Mouse (Mus musculus) forebrain, embryonic 15.5 days (tissue): ENCODE data around the gene Aff4. TPM values are rescaled to one million over a fixed set of nuclear protein-coding genes. Genes with fewer than 3 reads are reported as not detected.
"Not testable (repeated sequence)": the region's sequence is repeated elsewhere in the genome, so short reads cannot be mapped to it uniquely, and the experiment has no call there.

Experiments used
- ATAC-seq: fragments of 200-750 bp; cut with Nextera tagmentation; replicated peaks from 2 replicates; pipeline ENCODE4 v1.8.0; 2017; ENCODE audit warnings: mild to moderate bottlenecking, moderate TSS enrichment, moderate library complexity
- H3K27ac ChIP-seq: fragments of 300-500 bp; sonication (generic); replicated peaks from 2 replicates; pipeline ENCODE4 v1.5.1; 2015; ENCODE audit warnings: mild to moderate bottlenecking, inconsistent platforms
- H3K27me3 ChIP-seq: fragments of 300-500 bp; sonication (generic); 2 replicates; pipeline ENCODE4 v1.6.1; 2015; ENCODE audit warnings: inconsistent platforms
- H3K36me3 ChIP-seq: fragments of 300-500 bp; sonication (generic); 2 replicates; pipeline ENCODE4 v1.6.1; 2015; ENCODE audit warnings: mild to moderate bottlenecking, inconsistent platforms
- H3K4me1 ChIP-seq: fragments of 300-500 bp; sonication (generic); 2 replicates; pipeline ENCODE4 v1.6.1; 2015; ENCODE audit warnings: inconsistent platforms
- H3K4me2 ChIP-seq: fragments of 300-500 bp; sonication (generic); replicated peaks from 2 replicates; pipeline ENCODE4 v1.6.1; 2015; ENCODE audit warnings: mild to moderate bottlenecking, inconsistent platforms
- H3K4me3 ChIP-seq: fragments of 300-500 bp; sonication (generic); 2 replicates; pipeline ENCODE4 v1.5.1; 2015; ENCODE audit warnings: mild to moderate bottlenecking, inconsistent platforms
- H3K9ac ChIP-seq: fragments of 300-500 bp; sonication (generic); replicated peaks from 2 replicates; pipeline ENCODE4 v1.6.1; 2015; ENCODE audit warnings: mild to moderate bottlenecking, inconsistent platforms
- H3K9me3 ChIP-seq: fragments of 300-500 bp; sonication (generic); 2 replicates; pipeline ENCODE4 v1.6.1; 2016; ENCODE audit warnings: inconsistent platforms
- WGBS: fragments of 180-500 bp; shearing (Covaris S2); methylation state at CpG from one replicate; pipeline ENCODE4 v1.1.7; 2015; ENCODE audit warnings: mixed read lengths; 5-methylcytosine and 5-hydroxymethylcytosine counted together
- polyA plus RNA-seq: library from polyadenylated mRNA; unstranded; fragments of >200 nt; fragmentation: Nextera tagmentation; extraction: Ambion mirVana; gene quantifications from 2 replicates; pipeline ENCODE4 v1.2.1, GENCODE M21; 2015

Gene Aff4
- polyA plus RNA-seq, 1 experiment from 2014 or later = 70.8 TPM

DNA sequence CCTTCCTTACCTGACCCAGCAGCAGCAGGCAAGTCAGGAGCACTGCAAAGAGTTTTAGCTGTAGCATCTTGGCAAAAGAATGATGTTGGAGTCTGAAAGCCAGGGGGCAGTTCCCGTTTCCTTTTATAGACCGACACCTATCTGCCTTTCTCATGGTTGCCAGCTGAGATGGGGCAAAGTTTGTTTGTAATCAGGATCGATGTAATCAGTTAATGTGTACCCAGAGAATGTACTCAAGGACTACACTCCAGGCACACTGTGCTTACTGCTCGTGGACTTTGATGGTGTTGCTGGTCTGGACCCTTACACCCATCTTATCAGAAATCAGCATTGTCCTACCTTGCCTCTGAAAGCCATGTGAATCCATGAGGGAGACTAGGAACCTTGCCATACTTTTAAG lies 72.4 kb downstream of the Aff4 start, which contains the start of gene Leap2:
Gene Leap2, minus strand, starts transcription at position 135 of the 400 bp plus-strand sequence.
- Histone ChIP-seq H3K4me1 (no peaks in the 10 kb centered on the region), H3K27me3 (no peaks in the 10 kb centered on the region), H3K4me3 (no peak within 1 kb of the TSS), H3K9ac (no peak within 1 kb of the TSS), H3K36me3 (peaks cover 27% of the 10 kb centered on the region), H3K4me2 (no peak within 1 kb of the TSS), H3K9me3 (no peaks in the 10 kb centered on the region), H3K27ac (no peak within 1 kb of the TSS)
- 93% methylated on average over 4 of the region's 4 CpGs for WGBS
- no peak for ATAC-seq

DNA sequence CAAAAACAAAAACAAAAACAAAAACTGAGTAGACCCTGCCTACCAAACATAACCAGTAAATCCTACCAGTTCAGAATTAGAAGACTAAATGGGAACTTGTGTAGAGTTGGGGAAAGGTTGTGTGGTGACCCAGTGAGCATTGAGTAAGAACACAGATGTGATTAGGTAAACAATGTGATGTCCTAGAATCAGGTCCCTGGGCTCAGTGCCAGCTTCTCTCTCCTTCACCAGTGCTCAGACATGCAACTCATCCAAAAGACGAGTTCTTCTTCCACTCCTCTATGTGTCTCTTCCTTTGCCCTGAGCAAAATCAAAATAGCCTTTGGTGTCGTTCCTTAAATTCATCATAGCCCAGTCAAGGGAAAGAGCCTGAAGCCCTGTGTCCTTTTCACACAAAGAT lies 74.2 kb downstream of the Aff4 start:
- no peak overlapping the region for H3K4me3 ChIP-seq
- no peak overlapping the region for H3K4me2 ChIP-seq
- H3K27ac ChIP-seq = no peak overlapping the region
- no peak overlapping the region for H3K9ac ChIP-seq
- H3K36me3 ChIP-seq = peaks cover 20% of the 10 kb centered on the region
- H3K27me3 ChIP-seq = no peaks in the 10 kb centered on the region
- ATAC-seq = no peak
- 76% methylated on average over 2 of the region's 2 CpGs for WGBS
- H3K4me1 ChIP-seq = peaks cover 8% of the 10 kb centered on the region
- H3K9me3 ChIP-seq = no peaks in the 10 kb centered on the region

DNA sequence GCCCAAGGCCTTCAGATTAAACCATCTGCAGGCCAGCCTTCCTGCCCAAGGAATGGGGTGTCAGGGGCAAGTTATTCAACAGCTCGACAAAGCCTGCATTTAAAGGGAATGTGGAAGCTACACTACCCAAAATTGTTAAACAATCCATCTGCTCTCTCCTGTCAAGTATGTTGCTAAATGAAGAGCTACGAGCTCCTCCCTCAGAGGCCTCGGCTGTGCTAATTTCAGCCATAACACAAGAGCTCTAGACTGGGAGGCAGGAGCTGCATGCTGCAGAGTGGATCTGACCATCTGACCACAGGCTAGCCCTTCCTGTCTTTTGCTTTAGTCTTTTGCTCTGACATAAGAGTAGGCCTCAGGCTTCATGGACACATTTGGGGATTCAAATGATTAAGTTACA lies 74.6 kb downstream of the Aff4 start:
- no peaks in the 10 kb centered on the region for H3K9me3 ChIP-seq
- H3K27ac ChIP-seq = no peak overlapping the region

DNA sequence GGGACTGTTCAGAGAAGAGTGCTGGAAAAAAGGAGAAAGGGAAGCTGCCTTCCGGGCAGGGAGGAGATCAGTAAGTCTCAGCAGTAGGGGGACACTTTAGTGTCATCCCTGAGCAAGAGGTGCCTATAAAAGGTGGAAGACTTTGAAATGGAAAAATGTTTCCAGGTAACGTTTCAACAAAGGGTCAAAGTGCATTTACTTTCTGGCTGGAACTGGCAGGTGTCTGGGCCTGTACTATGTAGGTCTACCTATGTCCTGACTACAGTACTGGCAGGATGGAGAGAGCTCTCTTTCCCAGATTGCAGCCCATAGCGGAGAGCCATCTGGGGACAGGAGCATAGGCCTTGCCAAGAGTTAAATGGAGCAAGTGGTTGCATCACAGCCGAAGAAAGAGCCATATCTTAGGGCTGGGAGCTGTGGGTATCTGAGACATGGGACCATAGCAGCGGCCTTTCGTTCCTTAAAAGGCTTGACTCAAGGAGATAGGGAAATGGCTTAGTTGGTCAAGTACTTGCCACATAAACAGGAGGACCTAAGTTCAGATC lies 75.2 kb downstream of the Aff4 start:
- peaks cover 12% of the 10 kb centered on the region for H3K4me1 ChIP-seq
- WGBS = 86% methylated on average over 6 of the region's 6 CpGs
- H3K27ac ChIP-seq = no peak overlapping the region
- H3K36me3 ChIP-seq = peaks cover 15% of the 10 kb centered on the region
- ATAC-seq = no peak
- H3K4me2 ChIP-seq = no peak overlapping the region
- no peak overlapping the region for H3K4me3 ChIP-seq
- no peaks in the 10 kb centered on the region for H3K27me3 ChIP-seq
- no peak overlapping the region for H3K9ac ChIP-seq
- no peaks in the 10 kb centered on the region for H3K9me3 ChIP-seq

More for the DNA sequence above, 74.6 kb downstream of the Aff4 start:
- H3K4me2 ChIP-seq = no peak overlapping the region
- H3K9ac ChIP-seq = no peak overlapping the region
- no peak overlapping the region for H3K4me3 ChIP-seq
- H3K36me3 ChIP-seq = peaks cover 16% of the 10 kb centered on the region
- 91% methylated on average over 3 of the region's 3 CpGs for WGBS
- no peak for ATAC-seq
- H3K4me1 ChIP-seq = peaks cover 12% of the 10 kb centered on the region
- H3K27me3 ChIP-seq = no peaks in the 10 kb centered on the region

DNA sequence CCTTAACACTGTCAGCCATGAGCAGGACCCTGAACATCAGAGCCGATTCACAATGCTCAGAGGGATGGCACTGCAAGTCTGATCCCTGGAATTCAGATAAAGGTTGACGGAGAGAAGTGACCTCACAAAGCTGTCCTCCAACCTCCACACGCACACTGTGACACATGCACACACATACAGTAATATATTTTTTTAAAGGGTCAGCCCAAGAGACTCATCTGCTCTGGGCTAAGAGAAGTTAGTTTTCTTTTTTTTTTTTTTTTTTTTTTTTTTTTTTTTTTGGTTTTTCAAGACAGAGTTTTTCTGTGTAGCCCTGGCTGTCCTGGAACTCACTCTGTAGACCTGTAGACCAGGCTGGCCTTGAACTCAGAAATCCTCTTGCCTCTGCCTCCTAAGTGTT lies 76.3 kb downstream of the Aff4 start:
- not testable (repeated sequence) for H3K27ac ChIP-seq, H3K4me3 ChIP-seq, H3K9ac ChIP-seq, H3K36me3 ChIP-seq, H3K27me3 ChIP-seq, ATAC-seq, H3K4me2 ChIP-seq, H3K9me3 ChIP-seq
- 88% methylated on average over 3 of the region's 3 CpGs for WGBS
- H3K4me1 ChIP-seq = peaks cover 18% of the 10 kb centered on the region

DNA sequence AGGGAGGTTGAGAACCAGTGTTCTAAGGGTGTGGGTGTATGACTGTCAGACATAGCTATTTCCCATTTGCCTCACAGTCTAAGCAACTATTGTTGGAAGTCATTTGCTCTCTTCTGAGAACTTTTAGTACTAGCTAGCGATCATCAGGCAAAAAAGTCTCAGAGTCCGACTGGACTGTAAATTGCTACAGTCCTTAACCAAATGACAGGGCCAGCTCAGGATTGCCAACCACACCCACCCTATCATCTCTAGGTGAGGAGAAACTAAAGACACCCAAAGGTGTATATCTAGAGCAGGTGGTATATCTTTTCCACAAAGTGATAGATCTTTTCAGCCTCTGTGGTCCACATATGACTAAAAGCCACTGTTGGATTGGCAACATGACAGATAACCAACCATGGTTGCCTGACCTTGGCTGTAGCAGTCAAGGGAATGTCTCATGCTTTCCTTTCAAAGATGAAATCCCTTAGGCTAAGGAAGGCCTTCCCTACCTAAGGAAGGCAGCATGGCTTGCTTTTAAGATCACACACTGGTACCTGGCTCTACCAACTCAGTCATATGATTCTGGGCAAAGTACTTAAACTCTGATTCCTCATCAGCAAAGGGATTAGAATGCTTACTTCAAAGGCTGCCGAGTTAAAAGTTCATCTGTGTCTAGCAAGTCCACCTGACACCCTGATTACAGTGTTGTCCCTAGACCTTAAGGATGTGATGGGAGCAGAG lies 77.5 kb downstream of the Aff4 start:
- H3K36me3 ChIP-seq = peaks cover 8% of the 10 kb centered on the region
- H3K27me3 ChIP-seq = no peaks in the 10 kb centered on the region
- WGBS = 90% methylated on average over 3 of the region's 3 CpGs
- H3K4me2 ChIP-seq = no peak overlapping the region
- H3K4me3 ChIP-seq = no peak overlapping the region
- peaks cover 18% of the 10 kb centered on the region for H3K4me1 ChIP-seq
- no peak overlapping the region for H3K27ac ChIP-seq
- H3K9ac ChIP-seq = no peak overlapping the region
- no peaks in the 10 kb centered on the region for H3K9me3 ChIP-seq
- no peak for ATAC-seq

DNA sequence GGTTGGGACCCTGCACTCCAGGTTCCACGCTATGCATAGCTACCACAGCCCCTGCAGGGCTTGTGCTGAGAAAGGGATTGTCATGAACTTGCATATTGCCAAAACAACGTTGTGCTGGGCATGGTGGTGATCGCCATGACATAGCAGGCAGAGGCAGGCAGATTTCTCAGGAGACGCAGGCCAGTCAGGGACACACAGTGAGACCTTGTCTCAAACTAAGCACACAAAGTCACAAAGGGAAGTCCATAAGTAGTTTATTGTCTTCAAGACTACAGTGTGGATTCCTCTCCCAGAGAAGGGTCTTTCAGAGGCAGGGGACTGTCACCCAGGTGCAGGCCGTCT lies 78.1 kb downstream of the Aff4 start:
- H3K4me3 ChIP-seq = no peak overlapping the region
- H3K36me3 ChIP-seq = peaks cover 8% of the 10 kb centered on the region
- no peaks in the 10 kb centered on the region for H3K9me3 ChIP-seq
- H3K27me3 ChIP-seq = no peaks in the 10 kb centered on the region
- no peak overlapping the region for H3K4me2 ChIP-seq
- no peak overlapping the region for H3K9ac ChIP-seq
- 97% methylated on average over 5 of the region's 5 CpGs for WGBS
- no peak overlapping the region for H3K27ac ChIP-seq
- ATAC-seq = no peak
- H3K4me1 ChIP-seq = peaks cover 18% of the 10 kb centered on the region

DNA sequence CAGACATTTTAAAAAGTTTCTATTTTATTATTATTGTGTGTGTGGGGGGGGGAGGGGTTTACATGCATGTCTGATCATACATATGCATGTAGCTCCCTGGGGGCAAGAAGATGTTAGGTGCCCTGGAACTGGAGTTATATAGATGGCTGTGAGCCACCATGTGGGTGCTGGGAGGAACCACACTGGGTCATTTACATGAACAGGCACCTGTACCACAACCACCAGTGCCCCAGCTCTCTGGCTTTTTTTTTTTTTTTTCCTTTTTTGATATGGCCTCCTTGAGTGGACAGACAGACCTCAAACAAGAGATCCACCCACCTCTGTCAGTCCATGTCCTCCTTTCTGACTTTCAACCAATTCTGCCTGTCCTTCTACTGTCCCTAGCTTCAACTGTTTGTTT lies 78.5 kb downstream of the Aff4 start:
- Histone ChIP-seq H3K4me1 (peaks cover 18% of the 10 kb centered on the region), H3K9me3 (no peaks in the 10 kb centered on the region), H3K27ac (no peak overlapping the region), H3K36me3 (peaks cover 8% of the 10 kb centered on the region), H3K27me3 (no peaks in the 10 kb centered on the region), H3K4me3 (no peak overlapping the region), H3K4me2 (peak overlapping the region; percentile 90; the same call in 1 of the 2 replicates), H3K9ac (no peak overlapping the region)
- no peak for ATAC-seq

DNA sequence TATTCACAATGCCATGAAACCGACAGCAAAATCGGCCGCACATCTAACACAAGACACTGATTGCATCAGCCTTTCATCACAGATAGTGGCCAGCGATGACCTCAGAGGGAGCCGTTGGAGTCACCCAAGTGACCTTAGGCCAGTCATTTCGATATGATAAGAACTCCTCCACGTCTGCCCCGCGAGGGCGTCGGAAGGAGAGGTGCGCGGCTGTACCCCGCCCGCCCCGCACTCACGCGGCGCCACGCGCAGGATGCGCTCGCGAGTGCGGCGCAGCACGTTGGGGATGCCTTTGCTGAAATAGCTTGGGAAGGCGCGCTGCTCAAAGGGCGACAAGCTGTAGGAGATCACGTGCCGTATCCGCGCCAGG lies 79.7 kb downstream of the Aff4 start:
- under 1% methylated on average over 34 of the region's 34 CpGs for WGBS
- H3K4me3 ChIP-seq = peak overlapping the region; percentile 94
- ATAC-seq = peak; percentile 76; the same call in 1 of the 2 replicates
- no peaks in the 10 kb centered on the region for H3K9me3 ChIP-seq
- H3K4me1 ChIP-seq = peaks cover 18% of the 10 kb centered on the region
- H3K27ac ChIP-seq = peak overlapping the region; percentile 83
- H3K4me2 ChIP-seq = peak overlapping the region; percentile 90
- H3K27me3 ChIP-seq = no peaks in the 10 kb centered on the region
- peaks cover 8% of the 10 kb centered on the region for H3K36me3 ChIP-seq
- peak overlapping the region; percentile 87 for H3K9ac ChIP-seq

DNA sequence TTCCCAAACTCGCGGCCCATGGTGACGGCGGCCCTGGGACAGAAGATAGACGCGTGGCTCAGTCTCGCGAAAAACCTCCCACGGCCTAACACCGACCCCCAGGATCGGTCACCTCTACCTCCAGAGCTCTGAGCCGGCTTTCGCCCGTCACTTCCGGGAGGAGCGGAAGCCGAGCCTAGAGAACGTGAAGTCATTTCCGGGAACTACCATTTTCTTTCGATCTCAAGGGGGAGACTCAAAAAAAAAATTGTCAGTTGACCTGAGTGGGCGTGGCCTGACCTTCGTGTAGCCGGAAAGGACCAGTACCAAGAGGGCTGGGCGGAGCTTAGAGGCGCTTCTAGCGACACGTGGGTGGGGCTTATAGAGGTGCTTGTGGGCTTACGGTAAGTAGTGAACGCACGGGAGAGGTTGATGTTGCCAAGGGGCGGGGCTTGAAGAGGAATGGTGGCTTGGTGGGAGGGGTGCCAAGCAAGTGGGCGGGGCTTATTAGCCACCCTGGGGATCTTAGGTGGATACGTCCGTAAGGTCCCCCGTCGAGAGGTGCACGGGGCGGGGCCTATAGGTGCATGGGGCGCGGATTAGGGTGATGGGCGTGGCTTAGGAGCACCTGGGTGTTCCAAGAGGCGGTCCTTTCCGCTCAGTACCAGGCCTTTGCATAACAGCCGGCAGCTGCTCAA lies 80.2 kb downstream of the Aff4 start, which contains the start of the genes Uqcrq and Gdf9:
Gene Uqcrq, minus strand, starts transcription at position 162 of the 677 bp plus-strand sequence.
Gene Gdf9, plus strand, starts transcription at position 354 of the 677 bp plus-strand sequence.
- Histone ChIP-seq H3K9me3 (no peaks in the 10 kb centered on the region), H3K9ac (peak within 1 kb of the TSS; percentile 87), H3K4me2 (peak within 1 kb of the TSS; percentile 90), H3K36me3 (peaks cover 8% of the 10 kb centered on the region), H3K4me3 (peak within 1 kb of the TSS; percentile 94), H3K4me1 (peaks cover 18% of the 10 kb centered on the region), H3K27ac (peak within 1 kb of the TSS; percentile 83), H3K27me3 (no peaks in the 10 kb centered on the region)
- WGBS = under 1% methylated on average over 44 of the region's 44 CpGs
- ATAC-seq = peak; percentile 95

DNA sequence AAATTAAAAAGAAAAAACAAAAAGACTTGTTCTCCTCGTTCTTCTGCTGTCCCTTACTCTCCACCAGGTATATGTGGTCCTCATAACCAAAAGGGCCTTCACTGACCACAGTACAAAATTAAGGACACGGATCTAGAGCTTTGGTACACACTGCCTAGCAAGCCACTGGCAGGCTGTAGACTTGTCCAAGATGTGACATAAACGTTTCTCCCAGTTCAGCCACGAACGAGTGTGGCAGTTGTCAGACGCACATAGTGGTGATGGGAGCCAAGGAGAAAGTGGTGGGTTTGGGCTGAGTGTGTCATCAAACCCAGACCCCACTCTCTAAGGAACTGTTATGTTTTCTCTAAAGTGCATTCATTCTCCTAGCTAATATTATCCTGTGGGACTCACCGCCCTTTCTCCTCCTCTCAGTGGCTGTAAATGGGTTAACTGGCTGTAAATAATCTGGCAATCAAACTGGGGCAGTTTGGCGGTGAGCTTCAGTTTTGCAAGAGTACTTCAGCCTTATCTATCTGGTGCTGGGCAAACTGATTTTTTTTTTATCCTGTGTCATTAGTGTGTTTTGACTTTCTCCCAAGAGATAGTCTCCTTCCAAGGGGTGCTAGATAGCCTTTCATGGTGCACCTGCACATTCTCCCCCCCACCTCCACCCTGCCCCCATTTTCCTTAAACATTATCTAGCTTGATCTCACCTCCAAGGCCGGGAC lies 80.9 kb downstream of the Aff4 start:
- Histone ChIP-seq H3K4me2 (peak overlapping the region; percentile 90), H3K27ac (peak overlapping the region; percentile 83), H3K27me3 (no peaks in the 10 kb centered on the region), H3K36me3 (peaks cover 8% of the 10 kb centered on the region), H3K9ac (peak overlapping the region; percentile 39), H3K4me1 (peaks cover 18% of the 10 kb centered on the region), H3K4me3 (peak overlapping the region; percentile 94), H3K9me3 (no peaks in the 10 kb centered on the region)
- 10% methylated on average over 9 of the region's 9 CpGs for WGBS
- no peak; the same call in 1 of the 2 replicates for ATAC-seq

DNA sequence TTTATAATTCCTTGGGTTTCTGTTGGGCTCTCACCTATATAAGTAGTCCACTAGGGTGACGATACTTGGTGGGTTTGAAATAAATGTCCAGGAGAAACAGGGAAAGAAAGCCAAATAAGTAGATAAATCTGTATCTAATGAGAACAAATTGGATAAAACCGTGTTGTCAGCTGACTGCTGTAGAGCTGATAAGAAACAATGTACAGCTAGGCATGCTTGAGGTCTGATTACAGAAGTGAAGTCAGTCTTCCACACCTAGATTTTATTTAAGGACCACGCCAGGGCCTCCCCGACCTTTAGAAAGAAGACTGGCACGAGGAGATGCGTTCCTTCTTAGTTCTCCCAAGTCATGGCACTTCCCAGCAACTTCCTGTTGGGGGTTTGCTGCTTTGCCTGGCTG lies 82.4 kb downstream of the Aff4 start:
- WGBS = 75% methylated on average over 6 of the region's 6 CpGs
- no peak for ATAC-seq

More for the DNA sequence above, 82.4 kb downstream of the Aff4 start:
- peaks cover 8% of the 10 kb centered on the region for H3K36me3 ChIP-seq
- H3K9me3 ChIP-seq = no peaks in the 10 kb centered on the region
- H3K27ac ChIP-seq = no peak overlapping the region
- H3K4me2 ChIP-seq = no peak overlapping the region
- no peak overlapping the region for H3K9ac ChIP-seq
- no peaks in the 10 kb centered on the region for H3K27me3 ChIP-seq
- H3K4me3 ChIP-seq = no peak overlapping the region
- peaks cover 18% of the 10 kb centered on the region for H3K4me1 ChIP-seq
